Mouse (Mus musculus): ENCODE data around the gene Pigr. TPM values are rescaled to one million over a fixed set of nuclear protein-coding genes. Genes with fewer than 3 reads are reported as not detected.

Gene Pigr
- not detected in 2 replicates for polyA plus RNA-seq (2012; ENCODE audit: insufficient read depth, insufficient read length, low replicate concordance, missing spikeins)

DNA sequence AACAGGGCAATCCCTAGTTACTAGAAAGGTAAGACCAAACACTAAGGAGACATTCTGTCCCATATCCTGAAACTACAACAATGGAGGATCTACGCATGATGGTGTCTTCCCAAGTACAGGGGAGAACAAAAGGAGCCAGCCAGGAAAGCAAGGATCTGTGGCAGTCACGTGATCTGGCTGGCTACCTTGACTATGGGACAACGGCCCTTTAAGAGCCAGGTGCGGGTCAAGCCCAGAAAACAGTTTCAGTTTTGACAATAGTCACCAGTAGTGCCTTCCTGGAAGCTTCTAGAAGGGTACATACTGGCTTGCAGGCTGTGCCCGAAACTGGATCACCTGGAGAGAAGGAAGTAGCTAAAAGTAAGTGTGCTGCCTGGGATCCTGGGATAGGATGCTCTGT is at the start of gene Pigr:
TSS of gene Pigr (plus strand) at position 237 of the 400 bp plus-strand sequence.
- TF ChIP-seq CTCF (IDR thresholded peaks at IDR 0.05; ENCODE audit: insufficient read depth, low read depth, low read length) (no peak), POLR2A (IDR thresholded peaks at IDR 0.05; ENCODE audit: insufficient read depth, low read depth, low read length) (no peak)
- WGBS = 87% methylated on average over 5 of the region's 5 CpGs
- H3K4me3 ChIP-seq (ENCODE audit: insufficient read depth, low read depth, low read length) = no peak within 1 kb of the TSS
- H3K27ac ChIP-seq (ENCODE audit: insufficient read depth, low read depth, low read length) = no peak within 1 kb of the TSS
- H3K4me1 ChIP-seq (ENCODE audit: control insufficient read depth, insufficient read depth, low read length) = no peaks in the 10 kb centered on the region

DNA sequence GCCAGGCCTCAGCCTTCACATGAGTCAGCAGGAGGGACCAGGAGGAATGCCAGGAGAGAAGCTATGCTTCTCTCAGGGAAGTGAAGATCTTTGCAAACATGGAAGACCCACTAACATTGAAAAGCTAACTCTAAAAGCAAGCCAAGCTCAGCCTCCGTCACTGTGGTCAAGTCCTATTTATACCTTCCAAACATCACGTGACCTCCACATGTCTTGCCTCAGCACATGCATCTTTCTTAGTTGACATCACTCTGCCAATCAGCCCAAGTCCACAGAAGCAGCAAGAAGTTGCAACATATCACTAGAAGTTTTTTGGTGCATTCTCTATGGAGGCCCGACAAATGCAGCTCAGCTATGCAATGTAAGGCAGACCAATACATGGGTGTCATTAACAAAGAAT is 46.6 kb upstream of the Pigr start:
- no peak for TF ChIP-seq POLR2A (IDR thresholded peaks at IDR 0.05; ENCODE audit: insufficient read depth, low read depth, low read length)
- no peak for TF ChIP-seq CTCF (IDR thresholded peaks at IDR 0.05; ENCODE audit: insufficient read depth, low read depth, low read length)
- WGBS = 93% methylated on average over 3 of the region's 3 CpGs
- no peak overlapping the region for H3K27ac ChIP-seq (ENCODE audit: insufficient read depth, low read depth, low read length)
- H3K4me1 ChIP-seq (ENCODE audit: control insufficient read depth, insufficient read depth, low read length) = no peaks in the 10 kb centered on the region
- no peak overlapping the region for H3K4me3 ChIP-seq (ENCODE audit: insufficient read depth, low read depth, low read length)

DNA sequence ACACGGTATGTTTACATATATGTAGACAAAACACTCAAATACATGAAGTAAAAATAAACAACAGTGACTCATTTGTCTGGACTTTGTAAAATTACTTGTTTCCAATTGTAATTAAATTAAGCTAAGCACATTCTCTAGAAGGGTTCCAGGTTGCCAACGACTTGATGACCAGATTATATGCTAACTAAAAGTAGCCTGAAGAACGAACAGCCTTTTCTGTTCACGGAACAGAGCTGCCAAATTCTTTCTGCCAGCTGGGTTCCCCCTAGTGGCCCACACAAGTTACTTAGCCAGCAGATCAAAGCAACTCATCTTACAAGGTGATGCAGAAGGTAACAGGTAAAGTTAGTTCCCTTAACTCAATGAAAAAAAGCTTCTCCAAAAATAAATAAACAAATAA is 42.4 kb upstream of the Pigr start:
- WGBS = 14% methylated on average over 4 of the region's 4 CpGs
- H3K27ac ChIP-seq (ENCODE audit: insufficient read depth, low read depth, low read length) = no peak overlapping the region
- TF ChIP-seq POLR2A (IDR thresholded peaks at IDR 0.05; ENCODE audit: insufficient read depth, low read depth, low read length) (no peak), CTCF (IDR thresholded peaks at IDR 0.05; ENCODE audit: insufficient read depth, low read depth, low read length) (no peak)

DNA sequence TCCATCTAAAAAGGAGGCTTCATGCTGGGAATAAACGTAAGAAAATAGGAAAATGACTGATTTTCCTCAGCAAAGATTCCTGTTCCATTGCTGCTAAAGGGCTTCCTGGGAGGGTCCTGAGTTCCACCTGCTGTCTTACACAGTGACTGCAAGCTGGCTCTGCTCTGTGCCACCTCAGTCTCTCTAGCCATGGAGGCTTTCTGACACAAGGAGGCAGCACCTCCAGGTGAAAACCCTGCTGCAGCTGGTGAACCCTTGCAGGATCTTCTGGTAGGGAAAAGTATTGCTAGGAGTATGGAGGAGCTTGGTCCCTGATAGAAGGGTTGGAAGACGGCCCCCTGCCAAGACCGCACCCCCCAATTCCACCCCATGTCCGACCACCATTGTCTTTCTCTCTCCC is 39.5 kb upstream of the Pigr start:
- no peak for TF ChIP-seq POLR2A (IDR thresholded peaks at IDR 0.05; ENCODE audit: insufficient read depth, low read depth, low read length)
- TF ChIP-seq CTCF (IDR thresholded peaks at IDR 0.05; ENCODE audit: insufficient read depth, low read depth, low read length) = no peak
- H3K4me3 ChIP-seq (ENCODE audit: insufficient read depth, low read depth, low read length) = no peak overlapping the region
- no peak overlapping the region for H3K27ac ChIP-seq (ENCODE audit: insufficient read depth, low read depth, low read length)
- WGBS = 41% methylated on average over 4 of the region's 4 CpGs
- H3K4me1 ChIP-seq (ENCODE audit: control insufficient read depth, insufficient read depth, low read length) = no peaks in the 10 kb centered on the region

More for the DNA sequence above, 42.4 kb upstream of the Pigr start:
- Histone ChIP-seq H3K4me1 (ENCODE audit: control insufficient read depth, insufficient read depth, low read length) (no peaks in the 10 kb centered on the region), H3K4me3 (ENCODE audit: insufficient read depth, low read depth, low read length) (no peak overlapping the region)

DNA sequence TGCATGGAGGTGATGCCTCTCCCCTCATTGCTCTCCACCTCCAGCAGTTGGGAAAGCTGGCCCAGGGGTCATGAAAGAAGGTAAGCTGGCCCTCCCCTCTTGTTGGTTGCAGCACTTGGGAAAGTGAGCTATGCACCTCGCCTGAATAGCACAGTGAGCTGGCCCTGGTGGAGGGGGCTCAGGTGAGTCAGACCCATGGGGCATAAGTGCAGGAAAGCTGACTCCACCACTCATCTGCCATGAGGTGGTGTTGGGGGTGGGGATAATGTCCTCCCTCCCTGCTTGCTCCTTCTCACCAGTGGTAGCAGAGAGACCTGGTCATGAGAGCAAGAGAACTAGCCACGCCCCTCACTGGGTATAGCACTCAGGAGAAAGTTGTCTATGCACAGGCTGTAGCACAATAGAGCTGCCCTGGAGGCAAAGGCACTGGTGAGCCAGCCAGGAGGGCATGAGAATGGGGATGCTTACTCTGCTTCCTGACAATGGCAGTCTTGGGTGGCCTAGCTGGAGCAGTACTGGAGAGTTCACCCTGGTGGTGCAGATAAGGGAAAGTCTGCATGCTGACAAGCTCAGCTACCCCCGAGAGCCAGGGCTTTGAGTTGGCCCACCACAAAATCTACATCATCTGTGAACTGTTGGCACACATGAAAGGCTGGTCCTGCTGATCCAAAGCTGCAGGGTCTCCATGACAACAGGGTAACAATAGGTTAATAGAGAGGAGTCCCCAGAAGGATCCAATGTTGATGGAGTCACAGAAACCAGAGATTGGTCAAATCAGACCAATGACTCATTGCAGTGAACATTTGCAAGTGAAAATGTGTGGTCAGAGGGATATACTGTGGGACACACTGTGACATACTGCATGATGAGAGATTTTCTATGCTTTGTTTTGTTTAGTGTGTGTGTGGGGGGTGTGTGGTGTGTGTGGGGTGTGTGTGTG is 36.7 kb upstream of the Pigr start:
- H3K27ac ChIP-seq (ENCODE audit: insufficient read depth, low read depth, low read length) = no peak overlapping the region
- no peaks in the 10 kb centered on the region for H3K4me1 ChIP-seq (ENCODE audit: control insufficient read depth, insufficient read depth, low read length)
- WGBS = 60% methylated on average over 3 of the region's 3 CpGs
- TF ChIP-seq POLR2A (IDR thresholded peaks at IDR 0.05; ENCODE audit: insufficient read depth, low read depth, low read length) (no peak), CTCF (IDR thresholded peaks at IDR 0.05; ENCODE audit: insufficient read depth, low read depth, low read length) (no peak)
- no peak overlapping the region for H3K4me3 ChIP-seq (ENCODE audit: insufficient read depth, low read depth, low read length)

DNA sequence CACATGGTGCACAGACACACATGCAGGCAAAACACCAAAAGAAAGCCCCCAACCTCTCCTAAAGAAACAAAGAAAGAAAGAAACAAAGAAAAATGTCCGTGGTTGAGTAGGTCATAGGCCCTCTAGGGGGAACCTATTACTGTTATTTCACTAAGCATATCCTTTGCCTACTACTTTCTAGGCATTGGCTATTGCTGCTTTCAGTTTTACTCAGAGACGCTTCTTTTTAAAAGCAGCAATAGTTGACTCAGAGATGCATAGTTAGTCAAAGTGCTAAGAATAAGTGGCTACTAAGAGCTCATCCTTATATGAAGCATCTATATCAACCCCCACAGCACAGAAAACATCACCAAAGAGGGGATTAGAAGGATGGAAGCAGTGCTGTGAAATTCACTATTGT is 31.2 kb upstream of the Pigr start:
- no peak overlapping the region for H3K27ac ChIP-seq (ENCODE audit: insufficient read depth, low read depth, low read length)
- no peaks in the 10 kb centered on the region for H3K4me1 ChIP-seq (ENCODE audit: control insufficient read depth, insufficient read depth, low read length)
- 75% methylated on average over 2 of the region's 2 CpGs for WGBS
- TF ChIP-seq CTCF (IDR thresholded peaks at IDR 0.05; ENCODE audit: insufficient read depth, low read depth, low read length) (no peak), POLR2A (IDR thresholded peaks at IDR 0.05; ENCODE audit: insufficient read depth, low read depth, low read length) (no peak)
- H3K4me3 ChIP-seq (ENCODE audit: insufficient read depth, low read depth, low read length) = no peak overlapping the region

DNA sequence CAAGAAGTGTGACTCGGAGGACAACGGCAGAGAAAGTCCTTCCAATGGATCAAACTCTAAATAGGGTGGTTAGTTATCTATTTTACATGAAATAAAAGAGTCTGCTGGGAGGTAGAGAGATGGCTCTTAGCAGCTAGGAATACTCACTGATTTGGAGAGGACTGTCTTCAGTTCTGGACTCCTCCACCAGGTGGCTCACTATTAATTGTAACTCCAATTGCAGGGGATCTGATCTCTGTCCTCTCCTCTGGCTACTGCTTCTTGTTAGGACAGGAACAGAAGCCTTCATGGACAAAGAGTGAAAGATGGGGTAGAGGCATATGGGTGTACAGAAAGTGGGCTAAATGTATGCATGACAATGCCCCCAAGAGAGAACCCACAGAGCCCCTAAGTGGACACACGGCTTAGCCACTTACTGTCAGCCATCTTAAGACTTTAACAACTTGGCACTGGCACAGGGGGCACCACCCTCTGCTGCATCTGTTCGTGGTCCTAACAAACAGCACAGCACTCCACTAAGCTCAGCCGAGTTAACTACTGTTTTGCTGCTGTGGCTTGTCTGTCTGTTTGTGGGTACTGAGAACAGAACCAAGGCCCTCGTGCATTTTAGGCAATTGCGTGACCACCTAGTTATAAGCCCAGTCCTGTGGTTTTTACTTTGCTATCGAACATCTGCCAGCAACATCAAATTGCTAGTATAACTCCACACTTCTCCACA is 29.4 kb upstream of the Pigr start:
- Histone ChIP-seq H3K27ac (ENCODE audit: insufficient read depth, low read depth, low read length) (no peak overlapping the region), H3K4me3 (ENCODE audit: insufficient read depth, low read depth, low read length) (no peak overlapping the region), H3K4me1 (ENCODE audit: control insufficient read depth, insufficient read depth, low read length) (no peaks in the 10 kb centered on the region)
- 78% methylated on average over 8 of the region's 8 CpGs for WGBS
- TF ChIP-seq POLR2A (IDR thresholded peaks at IDR 0.05; ENCODE audit: insufficient read depth, low read depth, low read length) (no peak), CTCF (IDR thresholded peaks at IDR 0.05; ENCODE audit: insufficient read depth, low read depth, low read length) (no peak)

DNA sequence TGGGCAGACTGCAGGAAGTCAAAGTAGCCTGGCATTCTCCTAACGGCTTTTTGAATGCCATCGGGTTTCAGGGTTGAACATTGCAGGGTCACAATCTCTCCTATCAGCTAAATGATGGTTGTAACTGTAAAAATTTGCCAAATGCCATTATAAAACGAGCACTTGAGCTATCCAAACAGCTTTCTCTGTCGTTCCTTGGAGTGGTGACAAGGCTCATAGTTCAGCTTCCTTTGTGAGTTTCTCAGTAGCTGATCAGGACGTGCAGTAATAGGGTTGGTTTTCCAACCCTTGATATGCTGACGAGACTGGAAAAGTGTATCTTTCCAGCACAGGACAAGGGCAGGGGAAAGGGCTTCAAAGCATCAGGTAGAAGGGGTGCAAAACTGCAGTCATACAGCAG is 28.4 kb upstream of the Pigr start:
- WGBS = 51% methylated on average over 6 of the region's 6 CpGs
- Histone ChIP-seq H3K27ac (ENCODE audit: insufficient read depth, low read depth, low read length) (no peak overlapping the region), H3K4me3 (ENCODE audit: insufficient read depth, low read depth, low read length) (no peak overlapping the region), H3K4me1 (ENCODE audit: control insufficient read depth, insufficient read depth, low read length) (peaks cover 3% of the 10 kb centered on the region; the same call in 1 of the 2 replicates)
- TF ChIP-seq CTCF (IDR thresholded peaks at IDR 0.05; ENCODE audit: insufficient read depth, low read depth, low read length) (no peak), POLR2A (IDR thresholded peaks at IDR 0.05; ENCODE audit: insufficient read depth, low read depth, low read length) (no peak)

DNA sequence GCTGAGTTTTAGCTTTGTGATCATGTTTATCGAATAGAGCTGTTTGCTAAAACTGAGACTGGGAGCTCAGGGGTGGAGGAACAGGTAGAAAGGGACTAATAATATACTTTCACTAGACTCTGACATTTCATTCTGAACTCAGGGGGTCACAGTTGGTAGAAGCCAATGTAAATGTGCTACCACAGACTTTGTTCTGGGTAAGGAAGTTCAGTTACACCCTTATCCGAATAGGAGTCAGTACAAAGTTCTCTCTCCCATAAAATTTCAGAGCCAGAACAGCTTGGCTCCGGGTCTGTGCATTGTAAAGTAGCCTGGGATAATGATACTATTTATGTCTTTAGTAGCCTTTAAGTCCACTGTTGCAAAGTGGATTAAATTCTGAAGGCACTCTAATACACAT is 27.9 kb upstream of the Pigr start:
- WGBS = 58% methylated on average over 3 of the region's 3 CpGs
- no peak for TF ChIP-seq POLR2A (IDR thresholded peaks at IDR 0.05; ENCODE audit: insufficient read depth, low read depth, low read length)
- no peak for TF ChIP-seq CTCF (IDR thresholded peaks at IDR 0.05; ENCODE audit: insufficient read depth, low read depth, low read length)
- Histone ChIP-seq H3K4me3 (ENCODE audit: insufficient read depth, low read depth, low read length) (no peak overlapping the region), H3K4me1 (ENCODE audit: control insufficient read depth, insufficient read depth, low read length) (peaks cover 4% of the 10 kb centered on the region; the same call in 1 of the 2 replicates), H3K27ac (ENCODE audit: insufficient read depth, low read depth, low read length) (no peak overlapping the region)

Measured in olfactory bulb, adult 2 months (tissue).